ENCODE assay signal across 8 mouse cellular contexts in genomic region chr9:86466990-86467870, GRCm38 (mm10). TPM values are rescaled to one million over a fixed set of nuclear protein-coding genes. Genes with fewer than 3 reads are reported as not detected.
A peak's percentile ranks its signal among the peaks of the same experiment; 100 is the strongest.
DNase-seq lines count a peak whose midpoint lies in the region; ATAC-seq lines count a peak whose summit lies in the region.

Dop1a (plus strand) TSS chr9:86467154.

- H3K4me1 ChIP-seq in hindbrain, embryonic 13.5 days (replicated peaks), result peaks cover 28% of the 10 kb centered on the region

- H3K9ac ChIP-seq in hindbrain, embryonic 13.5 days, result peak within 1 kb of the TSS; percentile 97

- peak within 1 kb of the TSS; percentile 89 for H3K27ac ChIP-seq in hindbrain, embryonic 13.5 days
- no peak within 1 kb of the TSS for H3K27ac ChIP-seq in macrophage

- peak within 1 kb of the TSS; percentile 96 for H3K4me3 ChIP-seq in hindbrain, embryonic 13.5 days
- H3K4me3 ChIP-seq in macrophage (ENCODE audit: inconsistent target), result peak within 1 kb of the TSS; percentile 47

- H3K79me2 ChIP-seq in macrophage (ENCODE audit: inconsistent target), result peaks cover 48% of the 10 kb centered on the region

- H3K36me3 ChIP-seq in hindbrain, embryonic 13.5 days, result no peaks in the 10 kb centered on the region
- H3K36me3 ChIP-seq in macrophage (ENCODE audit: inconsistent target), result no peaks in the 10 kb centered on the region

- H3K4me2 ChIP-seq in hindbrain, embryonic 13.5 days, result peak within 1 kb of the TSS; percentile 60

- 0 out of 2 replicates have a peak, but pooled peaks cover 10% of the 10 kb centered on the region for H3K27me3 ChIP-seq in hindbrain, embryonic 13.5 days

- ATAC-seq in hindbrain, embryonic 13.5 days (ENCODE audit: low FRiP score), result peak; percentile 94

- no peaks in the 10 kb centered on the region for H3K9me3 ChIP-seq in hindbrain, embryonic 13.5 days

- WGBS in hindbrain, embryonic 13.5 days, result under 1% methylated on average over 89 of the region's 93 CpGs
- WGBS in macrophage (ENCODE audit: missing documents), result under 1% methylated on average over 85 of the region's 93 CpGs

- peak; percentile 88 for DNase-seq in R1 (ENCODE audit: low read depth, low spot score)
- peak; percentile 97 for DNase-seq in cerebellum, postnatal 14 days
- peak; percentile 75 to 86 for DNase-seq in frontal cortex, postnatal 14 days (ENCODE audit: low spot score in 2 of 2)
- peak; percentile 92 to 94 for DNase-seq in left cerebral cortex, adult 18-20 months (ENCODE audit: low spot score in 2 of 2)
- DNase-seq in right cerebral cortex, adult 18-20 months, result peak; percentile 92
- DNase-seq in urinary bladder, postnatal 10 days (ENCODE audit: low spot score), result peak; percentile 71

RNA-seq across cellular contexts. Expression of gene Dop1a, which starts in this region (rescaled TPM):
- 28.5 and 31.7 TPM in 2 replicates for polyA plus RNA-seq in hindbrain, embryonic 13.5 days (2015; fragmentation: Nextera tagmentation; extraction: Ambion mirVana)
- total RNA-seq in left cerebral cortex, adult 18-20 months (2021), result 10 to 100 TPM; 55.1 to 57.1 TPM
- 100 to 1,000 TPM in 19 of 26 experiments, 10 to 100 TPM in 7; 47.1 to 187 (median 129) TPM for total RNA-seq in macrophage (2018; cell fraction: chromatin; rRNA removed)
- 10 to 100 TPM in 21 of 26 experiments, 1 to 10 TPM in 5; 5.9 to 19.8 (median 13.3) TPM for total RNA-seq in macrophage (2018; cell fraction: cytosol; rRNA removed)
- 100 to 1,000 TPM in 2 of 26 experiments, 10 to 100 TPM in 24; 26.2 to 114 (median 65.0) TPM for total RNA-seq in macrophage (2018; cell fraction: nucleus; rRNA removed)
- polyA plus RNA-seq in macrophage (2018), result 10.7 to 11.1 TPM (median 11.0 TPM) in 3 replicates
